Mouse (Mus musculus): ENCODE results near the gene Ccdc88b.

Gene Ccdc88b

GRCm38 (mm10) chr19:6857391-6858005, 513 bp downstream of the Ccdc88b start:
- no peak for DNase-seq (ENCODE audit: low read depth, low spot score)

- DNase-seq (ENCODE audit: low read depth, low spot score) = no peak
Observed at GRCm38 (mm10) chr19:6857003-6857360, 1.0 kb downstream of the Ccdc88b start.

GRCm38 (mm10) chr19:6856281-6857002, 1.6 kb downstream of the Ccdc88b start:
- no peak for DNase-seq (ENCODE audit: low read depth, low spot score)

GRCm38 (mm10) chr19:6855225-6856031, 2.6 kb downstream of the Ccdc88b start:
- DNase-seq (ENCODE audit: low read depth, low spot score) = peak; percentile 51

GRCm38 (mm10) chr19:6854658-6855057, 3.4 kb downstream of the Ccdc88b start:
- no peak for DNase-seq (ENCODE audit: low read depth, low spot score)

GRCm38 (mm10) chr19:6853903-6854302, 4.1 kb downstream of the Ccdc88b start:
- DNase-seq (ENCODE audit: low read depth, low spot score) = no peak

- no peak for DNase-seq (ENCODE audit: low read depth, low spot score)
Observed at GRCm38 (mm10) chr19:6852393-6853305, 5.4 kb downstream of the Ccdc88b start.

GRCm38 (mm10) chr19:6851497-6851896, 6.5 kb downstream of the Ccdc88b start:
- no peak for DNase-seq (ENCODE audit: low read depth, low spot score)

GRCm38 (mm10) chr19:6849506-6850068, 8.4 kb downstream of the Ccdc88b start:
- no peak for DNase-seq (ENCODE audit: low read depth, low spot score)

- DNase-seq (ENCODE audit: low read depth, low spot score) = no peak
Observed at GRCm38 (mm10) chr19:6847841-6848517, 10.0 kb downstream of the Ccdc88b start.

GRCm38 (mm10) chr19:6846050-6846449, 12.0 kb downstream of the Ccdc88b start:
- DNase-seq (ENCODE audit: low read depth, low spot score) = no peak

GRCm38 (mm10) chr19:6842353-6842752, 15.7 kb downstream of the Ccdc88b start:
- DNase-seq (ENCODE audit: low read depth, low spot score) = no peak

- no peak for DNase-seq (ENCODE audit: low read depth, low spot score)
Observed at GRCm38 (mm10) chr19:6841292-6841597, 16.8 kb downstream of the Ccdc88b start.

- DNase-seq (ENCODE audit: low read depth, low spot score) = no peak
Observed at GRCm38 (mm10) chr19:6840475-6841291, 17.3 kb downstream of the Ccdc88b start, which contains the start of gene Rps6ka4. Gene Rps6ka4, minus strand, starts transcription at chr19:6840636.

- no peak for DNase-seq (ENCODE audit: low read depth, low spot score)
Observed at GRCm38 (mm10) chr19:6839615-6840474, 18.2 kb downstream of the Ccdc88b start.

- no peak for DNase-seq (ENCODE audit: low read depth, low spot score)
Observed at GRCm38 (mm10) chr19:6832363-6832762, 25.6 kb downstream of the Ccdc88b start.

GRCm38 (mm10) chr19:6831331-6831730, 26.7 kb downstream of the Ccdc88b start:
- DNase-seq (ENCODE audit: low read depth, low spot score) = no peak

- no peak for DNase-seq (ENCODE audit: low read depth, low spot score)
Observed at GRCm38 (mm10) chr19:6830556-6831316, 27.3 kb downstream of the Ccdc88b start.
